Mouse (Mus musculus) adrenal gland, adult 18-20 months (tissue): ENCODE results near the gene Gm21981. TPM values are rescaled to one million over a fixed set of nuclear protein-coding genes. Genes with fewer than 3 reads are reported as not detected.

Experiments used
- DNase-seq, 2 experiments: peaks; one replicate each; pipeline ENCODE4 v3.0.0; 2021 to 2022; ENCODE audit warnings: low spot score in 2 of 2
- long read RNA-seq, 2 experiments: library from polyadenylated mRNA; stranded (forward); transcript quantifications; one replicate each; pipeline ENCODE4 v2.0.0; 2021
- total RNA-seq, 2 experiments: library from RNA; stranded (reverse); gene quantifications; 1 replicate in 1 of 2; 2 replicates in 1 of 2; pipeline ENCODE4 v1.2.3; 2021

Gm21981 gene
- under 1 TPM; 0.58 to 0.96 TPM for total RNA-seq
- long read RNA-seq, experiment 1, result 0 reads
- long read RNA-seq, experiment 2, partial matches to known transcripts, result 2 of 2 reads
- long read RNA-seq, experiment 2, other reads (novel, unspliced or antisense), result 0 of 2 reads

DNA sequence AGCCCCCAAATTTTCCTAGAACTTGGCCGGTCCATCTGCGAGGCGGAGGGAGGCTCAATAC is at the start of gene Gm21981:
Gene Gm21981 (minus strand): TSS at position 14 of the 61 bp plus-strand sequence.
- DNase-seq, result no peak

DNA sequence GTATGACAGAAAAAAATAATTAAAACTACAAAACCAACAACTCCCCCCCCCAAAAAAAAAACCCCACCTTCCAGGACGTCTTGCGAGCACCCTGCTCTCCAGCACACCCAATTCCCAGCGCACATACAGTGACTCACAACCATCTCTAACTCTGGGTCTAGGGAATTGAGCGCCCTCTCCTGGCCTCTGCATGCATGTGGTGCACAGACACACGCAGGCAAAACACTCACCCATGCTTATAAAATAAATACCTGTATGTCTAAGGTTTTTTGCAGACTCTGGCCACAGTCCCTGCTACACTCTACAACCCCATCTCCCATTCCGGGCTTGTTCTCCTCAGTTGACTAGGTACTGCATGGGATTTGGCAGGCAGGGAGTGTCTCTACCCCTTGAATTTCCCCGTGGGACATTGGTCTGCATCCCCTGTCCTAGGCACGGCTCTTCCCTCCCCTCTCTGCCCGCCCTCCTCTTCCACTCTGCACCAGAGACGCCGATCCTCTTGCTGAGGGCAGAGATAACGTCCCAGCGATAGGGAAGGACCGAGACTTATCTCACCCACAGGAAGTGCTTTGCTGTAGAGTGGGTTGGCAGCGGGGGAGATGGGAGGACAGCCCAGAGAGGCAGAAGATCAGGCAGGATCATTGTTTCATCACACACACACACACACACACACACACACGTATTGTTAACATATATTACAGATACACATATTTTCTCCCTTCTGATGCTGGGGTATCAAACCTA is 48.9 kb upstream of the Gm21981 start:
- no peak for DNase-seq

DNA sequence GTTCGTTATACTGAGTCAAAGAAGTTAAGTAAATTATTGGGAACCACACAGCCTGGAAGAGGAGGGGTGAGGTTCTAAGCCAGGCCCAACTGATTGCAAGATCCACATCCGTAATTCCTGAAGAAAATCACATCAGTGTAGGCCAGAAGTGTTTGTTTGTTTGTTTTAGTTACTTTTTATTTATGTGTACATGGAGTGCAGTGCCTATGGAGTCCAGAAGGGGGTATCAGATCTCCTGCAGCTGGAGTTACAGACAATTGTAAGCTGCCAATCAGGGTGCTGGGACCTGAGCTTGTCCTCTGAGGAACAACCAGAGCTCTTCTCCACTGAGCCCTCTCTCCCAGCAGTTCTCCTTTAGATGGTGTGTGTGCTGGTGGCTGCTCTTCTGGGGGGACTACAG is 45.9 kb upstream of the Gm21981 start:
- DNase-seq, result no peak

DNA sequence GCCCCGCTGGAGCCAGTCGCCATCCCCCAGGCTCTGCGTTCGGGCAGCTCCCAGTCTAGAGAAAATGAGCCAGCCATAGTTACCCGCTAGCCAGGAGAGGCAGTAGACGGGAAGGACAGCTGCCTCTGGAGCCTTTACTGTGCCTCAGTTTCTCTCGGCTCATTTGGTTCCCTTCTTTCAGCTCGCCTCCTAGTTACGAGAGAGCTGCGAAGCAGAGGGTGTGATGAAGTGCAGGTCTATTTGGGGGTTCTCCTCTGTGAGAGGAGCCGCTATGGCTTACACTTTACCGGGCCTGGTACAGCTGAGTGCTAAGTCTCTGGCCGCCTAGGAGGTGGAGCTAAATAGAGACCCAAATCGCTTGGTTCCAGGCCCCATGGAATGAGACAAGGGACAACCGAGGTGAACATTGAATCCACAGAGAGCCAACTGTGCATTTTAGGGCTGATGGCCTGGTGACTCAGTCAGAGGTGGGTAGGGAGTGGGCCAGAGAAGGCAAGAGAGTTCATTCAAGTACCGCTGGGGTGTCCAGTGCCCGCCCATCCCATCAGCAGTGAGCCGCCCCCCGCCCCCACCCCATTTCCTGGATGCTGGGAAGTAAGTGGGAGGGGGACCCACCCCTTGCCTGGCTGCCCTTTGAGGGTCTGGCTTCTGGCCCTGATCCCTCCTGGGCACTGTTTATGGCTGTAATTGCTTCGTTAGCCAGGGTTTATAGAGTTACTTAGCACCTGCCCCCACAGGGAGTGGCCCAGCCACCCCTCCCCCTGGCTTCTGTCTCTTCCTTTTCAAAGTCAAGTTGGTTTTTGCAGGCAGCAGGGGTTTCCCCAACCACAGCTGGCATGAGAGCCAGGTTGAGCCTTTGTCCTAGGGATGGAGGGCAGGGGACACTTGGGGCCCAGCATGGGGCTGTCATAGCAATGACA is 44.9 kb upstream of the Gm21981 start:
- no peak for DNase-seq

DNA sequence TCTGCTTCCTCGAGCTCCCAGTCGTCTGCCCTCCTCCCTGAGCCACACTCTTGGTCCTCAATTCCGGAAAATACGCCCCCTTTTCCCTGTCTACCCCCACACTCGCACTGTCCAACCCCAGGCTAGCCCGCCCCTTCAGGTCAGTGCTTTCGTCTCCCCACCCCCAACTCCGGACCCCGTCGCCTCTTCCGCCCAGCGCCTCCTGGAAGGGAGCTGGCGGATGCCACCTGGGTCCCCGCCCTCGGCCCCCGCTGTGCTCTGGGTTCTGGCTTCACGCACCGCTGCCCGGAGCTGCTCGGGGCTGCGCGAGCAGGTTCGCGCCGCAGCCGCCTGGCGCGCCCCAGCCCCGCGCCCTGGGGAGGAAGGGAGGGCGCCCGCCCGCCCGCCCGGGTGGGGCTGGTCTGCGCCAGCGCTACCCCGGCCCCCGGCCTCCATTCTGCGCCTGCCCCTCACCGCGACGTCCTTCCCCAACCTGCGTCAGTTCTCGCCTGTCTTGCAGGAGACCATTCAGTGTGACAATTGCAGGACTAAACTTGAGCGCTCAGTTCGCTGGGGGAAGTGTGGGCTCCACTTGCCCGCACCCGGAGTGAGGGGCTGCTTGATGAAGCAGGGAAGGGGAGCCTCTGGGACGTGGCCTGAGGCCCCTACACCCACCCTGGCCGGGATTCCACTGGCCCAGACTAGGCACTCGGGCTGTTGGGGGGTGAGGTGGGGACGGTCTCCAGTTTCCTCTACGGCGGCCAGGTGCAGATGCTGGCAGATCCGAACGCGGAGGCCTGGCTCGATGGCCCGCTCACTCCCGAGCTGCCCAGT is 44.0 kb upstream of the Gm21981 start:
- peak; percentile 51 to 62 for DNase-seq

DNA sequence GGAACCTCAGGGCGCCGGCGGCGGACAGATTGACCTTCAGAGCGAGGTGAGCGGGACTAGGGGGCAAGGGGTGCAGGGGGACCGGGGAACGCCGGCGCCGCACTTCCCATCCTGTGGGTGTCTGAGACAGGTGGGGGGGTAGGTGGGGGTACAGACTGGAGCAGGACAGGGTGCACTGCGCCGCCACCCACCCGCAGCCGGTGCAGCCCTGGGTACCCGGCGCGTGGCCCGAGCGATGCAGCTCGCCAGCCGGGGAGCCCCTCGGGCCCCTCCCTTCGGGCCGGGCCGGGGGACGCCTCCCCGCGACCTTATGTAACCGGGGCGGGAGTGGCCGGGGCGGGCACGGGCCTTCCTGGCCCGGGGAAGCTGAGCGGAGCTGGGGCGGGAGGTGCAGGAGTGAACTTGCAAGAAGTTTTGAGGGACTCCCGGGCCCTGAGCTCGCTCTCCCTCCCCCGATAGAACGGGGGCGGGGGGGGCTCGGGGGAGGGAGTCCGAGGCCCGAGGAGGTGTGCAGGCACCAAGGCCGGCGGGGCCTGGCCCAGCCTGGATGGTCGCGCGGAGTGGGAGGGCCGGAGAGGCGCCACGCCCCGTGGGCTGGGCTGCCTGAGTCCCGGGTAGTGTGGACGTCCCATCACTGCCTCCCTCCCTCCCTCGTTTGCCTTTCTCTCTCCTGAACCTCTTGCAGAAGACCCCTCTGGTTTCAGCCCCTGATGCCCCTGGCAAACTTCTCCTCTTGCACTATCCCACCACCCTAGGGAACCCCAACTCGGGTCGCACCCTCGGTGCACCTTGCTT is 43.2 kb upstream of the Gm21981 start:
- peak; percentile 84 to 87 for DNase-seq

DNA sequence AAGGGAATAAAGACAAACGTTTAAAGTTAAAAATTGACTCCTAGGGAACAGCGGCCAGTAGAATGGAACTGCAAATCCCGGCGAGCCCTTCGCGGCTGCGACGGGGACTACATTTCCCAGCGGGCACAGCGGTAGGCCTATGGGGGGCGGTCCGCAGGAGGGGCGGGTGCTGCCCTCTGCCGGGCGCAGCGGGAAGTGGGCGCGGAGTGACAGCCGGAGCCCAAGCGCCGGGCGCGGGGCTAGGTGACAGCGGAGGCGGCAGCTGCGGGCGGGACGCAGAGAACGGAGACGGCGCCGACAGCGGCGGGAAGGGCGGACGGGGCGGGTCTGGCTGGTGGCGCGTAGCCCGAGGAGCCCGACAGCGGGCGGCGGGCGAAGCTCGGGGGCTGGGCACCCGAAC is 42.6 kb upstream of the Gm21981 start, which contains the start of gene Tfeb:
Gene Tfeb (plus strand): TSS at position 175 of the 400 bp plus-strand sequence.
- peak; percentile 99 for DNase-seq

DNA sequence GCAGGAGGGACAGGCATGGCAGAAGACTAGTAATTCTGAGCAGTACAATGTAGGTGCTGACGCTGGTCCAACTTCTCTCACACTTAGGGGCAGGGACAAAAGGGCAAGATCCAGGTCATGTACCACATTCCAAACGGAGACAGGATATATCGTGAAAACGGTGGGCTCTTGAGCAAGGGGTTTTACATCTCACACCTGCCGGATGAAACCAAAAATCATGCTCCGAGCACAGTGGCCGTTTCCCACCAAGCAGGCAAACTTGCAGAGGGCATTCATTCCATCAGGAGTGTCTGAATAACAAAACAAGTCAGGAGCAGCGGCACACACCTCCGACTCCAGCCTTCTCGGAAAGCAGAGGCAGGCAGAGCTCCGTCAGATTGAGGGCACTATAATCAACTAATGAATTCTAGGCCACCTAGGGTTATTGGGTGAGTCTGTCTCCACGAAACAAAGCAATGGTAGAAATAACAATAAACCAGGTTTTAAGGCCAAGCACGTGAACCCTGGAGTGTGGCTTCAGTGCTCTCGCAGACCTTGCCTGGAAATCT is 41.4 kb upstream of the Gm21981 start:
- DNase-seq, result no peak

DNA sequence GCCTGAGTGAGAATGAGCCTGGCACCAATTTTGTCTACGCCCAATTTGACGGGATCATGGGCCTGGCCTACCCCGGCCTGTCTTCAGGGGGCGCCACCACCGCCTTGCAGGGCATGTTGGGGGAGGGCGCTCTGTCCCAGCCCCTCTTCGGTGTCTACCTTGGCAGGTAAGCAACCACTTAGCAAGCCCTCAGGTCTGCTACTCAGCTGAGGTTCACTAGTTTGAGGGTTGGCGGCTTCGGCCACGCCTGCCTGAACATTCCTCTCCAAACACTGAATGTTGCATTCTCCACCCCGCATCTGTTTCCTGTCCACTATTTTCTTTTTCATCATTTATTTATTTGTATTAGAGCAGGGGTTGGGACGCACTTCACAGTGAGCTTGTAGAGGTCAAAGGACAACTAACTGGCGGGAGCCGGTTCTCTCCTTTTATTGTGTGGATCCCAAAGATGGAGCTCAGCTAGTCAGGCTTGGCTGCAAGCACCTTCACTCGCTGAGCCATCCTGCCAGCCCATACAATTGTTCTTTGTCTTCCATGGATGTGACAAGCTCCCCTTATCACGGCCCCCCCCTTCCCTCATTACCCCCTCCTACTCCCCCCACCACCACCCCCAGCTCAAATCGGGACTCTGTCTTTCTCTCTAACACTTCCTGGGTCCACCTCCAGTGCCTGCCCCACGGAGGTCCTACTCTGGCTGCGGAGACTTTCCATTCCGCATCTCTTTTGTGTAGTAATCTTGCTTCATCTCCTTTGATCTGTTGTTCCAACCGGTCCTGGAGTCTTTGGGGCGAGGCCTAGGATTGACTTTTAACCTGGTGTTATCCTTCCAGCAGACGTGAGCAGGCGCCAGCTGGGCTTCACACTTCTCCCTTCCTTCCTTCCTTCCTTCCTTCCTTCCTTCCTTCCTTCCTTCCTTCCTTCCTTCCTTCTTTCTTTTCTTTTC is 36.6 kb upstream of the Gm21981 start:
- DNase-seq, result no peak

DNA sequence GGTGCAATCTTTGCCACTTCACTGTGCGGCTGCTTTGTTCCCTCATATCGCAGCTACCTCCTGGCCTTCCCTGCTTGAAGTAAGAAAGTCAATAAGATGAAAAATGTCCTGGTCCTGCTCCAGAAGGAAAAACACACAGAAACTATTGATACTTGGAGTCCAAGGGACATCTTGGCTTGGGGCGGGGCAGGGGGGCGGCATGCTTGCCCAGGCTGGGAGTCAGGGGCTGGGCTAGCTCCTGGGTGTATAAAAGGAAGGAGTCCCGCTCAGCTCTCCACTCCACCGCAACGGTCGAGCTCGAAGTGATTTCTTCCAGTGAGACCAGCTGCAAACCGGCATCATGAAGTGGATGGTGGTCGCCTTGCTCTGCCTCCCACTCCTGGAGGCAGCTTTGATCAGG is 32.3 kb upstream of the Gm21981 start, which contains the start of gene Pgc:
Gene Pgc (plus strand): TSS at position 277 of the 400 bp plus-strand sequence.
- DNase-seq, result no peak

DNA sequence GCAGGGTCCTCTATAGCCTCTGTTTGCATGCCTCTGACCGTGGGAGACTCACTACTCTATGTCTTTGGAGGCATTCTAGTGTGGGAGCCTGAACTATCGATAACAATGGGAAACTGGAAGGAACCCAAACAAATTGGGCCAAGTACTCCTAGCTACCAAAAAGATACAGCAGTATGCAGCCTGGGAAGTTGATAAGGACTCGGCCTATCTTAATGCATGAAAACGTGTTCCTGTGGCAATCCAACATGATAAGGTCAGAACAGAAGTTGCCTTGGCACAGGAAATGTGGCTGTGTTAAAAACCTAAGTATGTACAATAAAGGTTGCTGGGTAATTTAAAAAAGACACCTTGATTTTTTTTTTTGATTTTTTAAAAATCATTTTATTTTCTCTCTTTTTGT is 26.9 kb upstream of the Gm21981 start:
- DNase-seq, result no peak

DNA sequence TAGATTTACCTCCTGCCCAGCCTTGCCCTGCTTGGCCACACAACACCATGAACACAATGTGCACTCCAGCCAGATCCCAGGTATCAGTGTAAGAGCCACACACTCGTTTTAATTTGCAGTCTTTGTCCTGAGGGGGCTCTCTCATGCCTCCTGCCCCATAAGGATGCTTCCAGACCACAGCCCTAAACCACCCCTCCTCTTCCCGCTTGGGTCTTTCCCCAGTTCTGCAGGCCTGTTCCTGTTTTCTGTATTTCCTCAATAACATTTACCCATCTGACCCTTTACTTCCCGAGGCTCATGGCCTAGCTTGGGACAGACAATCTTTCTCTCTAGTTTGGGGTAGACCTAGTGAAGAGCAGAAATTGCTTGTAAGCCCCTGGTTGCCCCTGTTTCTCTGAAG is 20.8 kb upstream of the Gm21981 start:
- no peak for DNase-seq

DNA sequence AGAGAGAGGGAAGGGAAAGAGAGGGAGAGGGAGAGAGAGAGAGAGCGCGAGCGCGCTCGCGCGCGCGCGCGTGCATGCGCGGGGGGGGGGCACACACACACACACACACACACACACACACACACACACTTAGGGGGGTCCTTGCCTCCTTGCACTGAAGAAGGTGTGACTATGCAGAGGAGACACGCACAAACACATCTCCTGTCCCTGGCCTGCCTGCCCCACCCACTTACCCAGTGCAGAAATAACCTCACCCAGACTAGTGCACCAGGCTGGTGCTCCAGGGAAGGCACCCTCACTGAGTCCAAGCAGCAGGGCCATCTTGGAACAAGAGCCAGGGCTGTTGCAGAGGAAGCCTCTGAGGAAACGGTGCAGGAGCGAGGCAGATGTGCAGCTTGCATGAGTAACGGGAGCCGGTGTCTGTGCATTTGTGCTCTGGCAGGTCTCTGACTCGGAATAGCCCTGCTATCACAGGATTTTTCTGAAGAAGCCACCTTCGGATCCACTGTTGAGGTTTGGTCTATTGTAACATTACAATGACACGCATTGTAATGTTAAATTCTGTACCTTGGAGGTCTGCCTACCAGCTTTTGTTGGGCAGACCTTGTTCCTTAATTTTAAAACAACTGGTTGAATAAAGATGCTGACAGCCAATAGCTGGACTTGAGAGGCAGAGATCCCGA is 18.8 kb upstream of the Gm21981 start:
- DNase-seq, result no peak

DNA sequence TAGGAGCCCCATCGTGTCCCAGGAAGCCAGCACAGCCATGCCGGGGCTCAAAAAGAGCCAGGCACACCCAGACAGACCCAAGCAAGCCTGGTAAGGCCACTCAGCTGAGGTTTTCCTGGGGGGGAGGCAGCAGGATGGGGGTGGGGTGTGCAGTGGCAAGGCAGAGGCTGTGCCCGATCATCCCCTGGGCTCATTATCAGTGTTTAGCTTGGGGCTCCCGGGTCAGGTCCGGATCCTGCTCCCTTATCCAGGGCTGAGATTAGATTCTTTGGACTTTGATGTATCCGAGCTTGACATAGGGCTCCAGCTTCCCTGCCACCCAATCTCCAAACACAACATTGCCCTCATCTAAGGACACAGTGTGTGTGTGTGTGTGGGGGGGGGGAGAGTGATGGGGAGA is 17.6 kb upstream of the Gm21981 start:
- no peak for DNase-seq

DNA sequence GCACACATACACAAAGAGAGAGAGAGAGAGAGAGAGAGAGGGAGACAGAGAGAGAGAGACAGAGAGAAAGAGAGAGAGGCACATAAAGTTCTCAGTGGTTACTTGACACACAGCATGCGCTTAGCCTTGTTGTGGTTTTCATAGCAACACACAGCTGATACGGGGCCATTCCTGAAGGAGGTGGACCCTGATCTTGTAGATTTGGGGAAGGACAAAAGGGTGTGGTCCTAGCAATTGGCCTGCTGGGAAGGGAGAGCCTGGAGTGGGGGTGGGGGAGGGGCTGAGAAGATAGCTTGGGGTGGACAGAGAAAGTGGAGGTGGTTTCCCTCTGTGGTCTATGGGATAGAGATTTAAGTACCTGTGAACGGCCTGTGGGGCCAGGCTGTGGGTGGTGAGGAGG is 15.8 kb upstream of the Gm21981 start:
- no peak for DNase-seq

DNA sequence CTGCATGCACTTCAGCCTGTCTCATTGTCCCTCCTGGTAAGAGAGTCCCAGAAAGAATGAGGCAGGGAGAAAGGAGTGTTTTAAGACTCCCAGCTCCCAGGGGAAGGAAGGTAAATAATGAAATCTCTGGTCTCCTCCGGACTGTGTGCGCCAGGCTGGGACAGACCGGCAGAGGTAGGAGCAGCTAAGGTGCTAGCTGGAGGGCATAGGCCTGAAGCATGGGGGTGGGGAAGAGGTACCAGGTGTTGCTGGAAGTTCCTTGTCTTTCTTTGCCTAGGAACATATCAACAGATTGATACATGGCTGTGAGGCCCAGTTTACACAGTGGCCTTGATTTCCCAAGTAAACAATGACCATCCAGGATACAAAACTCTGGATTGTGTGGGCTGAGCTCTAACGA is 14.7 kb upstream of the Gm21981 start:
- no peak for DNase-seq

DNA sequence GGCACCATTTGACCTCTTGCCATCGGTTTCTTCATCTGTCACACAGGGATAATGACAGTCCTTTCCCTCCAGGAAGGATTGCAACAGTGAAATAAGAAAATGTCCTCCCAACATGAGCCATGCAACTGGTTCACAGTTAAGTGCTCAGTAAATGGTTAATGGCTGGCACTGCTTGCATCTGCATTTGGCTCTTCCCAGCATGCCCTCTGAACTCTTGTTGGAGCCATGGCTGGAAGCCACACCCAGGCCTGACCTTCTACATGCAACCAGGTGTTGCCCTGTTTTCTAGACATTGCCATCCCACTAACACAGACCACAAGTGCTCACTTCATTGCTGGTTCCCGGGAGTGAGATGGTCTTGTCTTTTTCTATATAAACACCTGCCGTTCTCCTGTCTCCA is 13.7 kb upstream of the Gm21981 start:
- DNase-seq, result no peak

DNA sequence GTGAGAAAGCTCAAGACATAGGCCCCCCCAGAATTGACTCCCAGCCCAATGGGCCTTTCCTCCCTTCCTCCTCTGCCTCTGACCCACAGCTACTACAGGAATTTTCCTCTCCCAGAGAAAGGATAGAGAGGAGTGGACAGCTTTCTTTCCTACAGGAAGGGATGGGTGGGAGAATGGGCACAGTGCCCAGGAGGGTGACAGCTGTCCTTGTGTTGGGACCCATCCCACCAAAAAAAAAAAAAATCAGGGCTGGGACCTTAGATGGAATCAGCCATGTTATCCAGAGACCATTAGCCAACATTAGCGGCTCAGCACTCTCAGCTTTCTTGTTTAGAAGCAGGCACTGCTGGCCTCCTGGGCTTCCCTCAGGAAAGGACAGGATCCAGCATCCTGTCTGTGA is 11.9 kb upstream of the Gm21981 start:
- DNase-seq, result no peak

DNA sequence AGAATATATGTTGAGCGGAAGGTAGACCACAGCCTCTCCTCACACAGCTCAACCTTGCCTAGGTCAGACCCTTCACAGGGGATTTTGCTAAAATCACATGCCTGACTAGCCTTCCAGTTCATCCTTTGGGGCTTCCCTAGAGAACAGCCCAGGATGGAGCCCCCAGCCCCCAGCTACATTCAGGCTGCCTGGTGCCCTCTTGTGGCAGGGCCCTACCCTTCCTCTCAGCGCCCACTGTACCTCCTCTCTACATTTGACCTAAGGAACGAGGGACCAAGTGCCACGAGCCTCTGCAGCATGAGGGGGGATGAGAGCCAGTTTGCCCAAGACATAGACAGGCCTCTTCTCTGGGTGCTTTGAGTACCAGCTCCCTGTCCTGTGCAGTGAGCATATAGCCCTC is 10.4 kb upstream of the Gm21981 start:
- DNase-seq, result no peak
